Mouse (Mus musculus) spleen, embryonic (tissue): ENCODE measurements around the gene Wdr95.
"Not testable (repeated sequence)": the region's sequence is repeated elsewhere in the genome, so short reads cannot be mapped to it uniquely, and the experiment has no call there.

Experiments
- CTCF ChIA-PET: fragments of 350-600 bp; sonication (Branson Sonifier 250); formaldehyde crosslinking; loops from one replicate; lab custom pipeline; 2022; lab: Charles Lee

Gene Wdr95

GRCm38 (mm10) chr5:149514890-149515289 is 13.6 kb upstream of the Wdr95 start:
- CTCF ChIA-PET = interaction anchor here (0.8 kb wide), 1 partner anchor 1046 kb away, joined by 12 read pairs; no protein-coding TSS in a partner anchor

- CTCF ChIA-PET = no interaction called here
These were observed 11.4 kb upstream of the Wdr95 start for GRCm38 (mm10) chr5:149517116-149517515.

DNA sequence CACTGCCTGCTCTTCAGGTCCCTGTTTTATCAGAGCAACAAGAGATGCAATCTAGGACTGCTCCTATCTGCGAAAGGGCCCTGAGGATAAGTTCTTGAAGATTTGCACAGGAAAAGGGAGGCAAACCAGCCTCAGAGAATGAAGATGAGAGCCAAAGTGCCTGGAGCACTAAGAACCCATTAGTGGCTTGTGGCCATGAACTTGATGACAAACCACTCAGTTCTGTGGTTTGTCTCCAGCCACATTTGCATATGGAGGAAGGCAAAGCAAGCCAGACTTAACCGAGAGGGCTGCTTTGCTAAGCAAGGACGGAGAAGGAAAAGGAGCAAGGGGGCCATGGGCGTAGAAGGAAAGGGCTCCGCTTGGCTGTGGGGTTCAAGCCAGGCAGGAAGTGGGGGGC is 7.7 kb upstream of the Wdr95 start:
- CTCF ChIA-PET = interaction anchor here (0.7 kb wide), 1 partner anchor 79 kb away, joined by 3 read pairs; no protein-coding TSS in a partner anchor

DNA sequence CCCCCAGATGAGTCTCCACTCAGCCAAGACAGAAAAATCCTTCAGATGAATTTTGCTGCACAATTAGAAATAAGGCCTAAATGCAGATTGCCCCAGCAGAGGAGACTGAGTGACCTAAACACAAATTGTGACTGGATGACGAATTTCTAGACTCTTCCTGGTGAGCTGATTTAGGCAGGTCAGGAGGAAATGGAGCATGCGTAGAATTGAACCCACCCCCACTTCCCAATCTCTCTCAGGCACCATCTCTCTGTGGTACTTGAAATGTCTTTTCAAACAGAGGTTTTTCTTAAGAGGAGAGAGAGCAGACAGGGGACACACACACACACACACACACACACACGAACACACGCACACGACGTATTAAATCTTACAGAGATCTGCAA is 4.6 kb upstream of the Wdr95 start:
- CTCF ChIA-PET = no interaction called here

- CTCF ChIA-PET = interaction anchor here (1.3 kb wide), 1 partner anchor 69 kb away, joined by 3 read pairs; no protein-coding TSS in a partner anchor
These were observed 4.1 kb upstream of the Wdr95 start for GRCm38 (mm10) chr5:149524242-149524858.

DNA sequence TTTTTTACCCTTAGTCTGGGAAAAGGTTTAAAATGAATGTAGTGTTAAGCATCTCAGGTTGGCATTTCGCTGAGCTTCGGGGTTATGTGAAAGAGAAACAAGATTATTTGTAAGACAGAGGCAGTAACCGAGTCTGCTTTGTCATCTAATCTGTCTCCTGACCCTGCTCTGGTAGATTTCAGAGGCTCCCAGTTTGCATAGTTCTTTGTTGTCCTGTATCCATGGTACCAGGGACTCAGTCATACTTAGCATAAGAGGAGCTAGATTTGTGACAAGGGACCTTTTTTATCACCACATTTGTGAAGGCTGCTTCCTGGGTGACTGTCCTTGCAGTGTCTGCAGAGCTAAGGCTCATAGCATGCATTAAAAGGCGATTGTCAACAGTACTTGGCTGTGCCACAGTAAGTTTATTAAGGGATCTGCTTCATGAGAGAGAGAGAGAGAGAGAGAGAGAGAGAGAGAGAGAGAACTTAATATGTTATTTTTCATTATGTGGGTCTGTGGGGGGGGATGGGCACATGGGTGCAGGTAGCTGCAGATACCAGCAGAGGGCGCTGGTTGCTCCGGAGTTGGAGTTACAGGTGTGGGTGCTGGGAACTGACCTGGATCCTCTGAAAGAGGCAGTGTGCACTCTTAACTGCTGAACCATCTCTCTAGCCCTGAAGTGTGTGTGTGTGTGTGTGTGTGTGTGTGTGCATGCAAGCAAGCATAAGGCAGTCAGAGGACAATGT is 3.3 kb upstream of the Wdr95 start:
- CTCF ChIA-PET = interaction anchor here (1.3 kb wide), 1 partner anchor 70 kb away, joined by 3 read pairs; no protein-coding TSS in a partner anchor

DNA sequence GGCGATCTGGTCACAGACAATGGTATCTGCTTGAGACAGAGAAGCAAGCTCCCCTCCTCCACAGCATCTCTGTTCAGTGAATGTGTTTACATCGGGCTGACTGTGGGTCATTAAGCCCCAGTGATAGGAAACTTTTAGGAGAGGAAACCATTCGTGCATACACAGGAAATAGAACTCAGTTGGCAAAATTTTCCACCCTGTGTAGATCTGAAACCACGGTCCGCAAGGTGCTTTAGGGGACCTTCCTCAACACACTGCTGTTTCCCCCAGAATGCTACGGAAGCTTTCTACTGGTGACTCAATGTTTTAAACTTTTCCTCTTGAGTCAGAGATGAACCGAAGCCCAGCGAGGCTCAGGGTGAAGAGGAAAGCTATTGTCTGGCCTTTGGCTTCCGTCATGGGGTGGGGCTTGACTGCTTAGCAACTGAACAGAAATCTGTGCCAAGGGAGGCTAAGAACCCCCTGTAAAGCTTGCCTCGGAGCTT is 2.0 kb upstream of the Wdr95 start:
- CTCF ChIA-PET = no interaction called here

DNA sequence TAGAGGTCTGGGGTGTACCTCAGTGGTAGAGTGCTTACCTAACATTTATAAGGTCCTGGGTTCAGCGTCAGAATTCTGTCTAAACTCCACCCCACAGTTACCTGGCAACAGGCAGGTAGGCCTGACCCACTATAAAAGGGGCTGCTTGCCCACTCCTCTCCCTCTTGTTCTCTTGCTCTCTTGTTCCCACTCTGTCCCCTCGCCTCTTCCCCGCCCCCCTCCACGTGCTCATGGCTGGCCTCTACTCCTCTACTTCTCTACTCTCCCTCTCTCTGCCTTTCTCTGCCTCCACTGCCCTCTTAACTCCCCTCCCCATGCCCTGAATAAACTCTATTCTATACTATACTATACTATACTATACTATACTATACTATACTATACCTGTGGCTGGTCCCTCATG is 1.2 kb upstream of the Wdr95 start:
- CTCF ChIA-PET = not testable (repeated sequence)

DNA sequence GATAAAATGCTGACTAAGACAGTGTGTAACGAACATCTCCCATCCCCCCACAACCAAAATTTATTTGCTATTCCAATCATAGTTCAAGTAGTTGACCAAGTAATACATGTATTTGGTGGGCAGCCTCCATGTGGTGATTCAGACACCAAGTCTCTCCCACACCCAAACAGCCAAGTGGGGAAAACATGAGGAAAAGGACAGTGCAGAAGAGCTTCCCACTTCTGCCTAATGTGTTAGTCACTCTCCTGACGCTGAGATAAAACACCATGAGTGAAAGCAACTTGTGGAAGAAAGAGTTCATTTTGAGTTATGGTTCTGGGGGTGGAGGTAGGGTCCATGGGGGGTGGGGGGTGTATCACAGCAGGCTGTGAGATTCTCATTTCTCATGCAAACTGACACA is 5.4 kb downstream of the Wdr95 start:
- CTCF ChIA-PET = no interaction called here

DNA sequence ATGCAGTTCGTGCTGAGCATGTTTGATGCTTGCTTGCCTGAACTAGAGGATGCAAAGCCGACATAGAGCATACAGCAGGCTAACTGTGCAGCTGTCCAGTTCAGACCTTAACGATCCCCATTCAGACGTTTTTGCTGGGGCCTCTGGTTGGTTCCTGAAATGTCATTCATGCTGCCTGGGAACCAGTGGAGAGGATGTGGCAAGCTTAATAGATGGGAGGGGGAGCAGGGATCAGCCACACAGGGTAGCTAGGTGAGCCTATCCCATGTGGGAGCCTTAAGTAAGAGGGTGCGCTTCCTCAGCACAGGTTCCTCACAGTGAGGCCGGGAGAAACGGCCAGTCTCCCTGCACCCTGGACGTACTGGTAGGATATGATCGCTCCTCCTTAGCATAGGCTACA is 7.5 kb downstream of the Wdr95 start:
- CTCF ChIA-PET = no interaction called here

- CTCF ChIA-PET = no interaction called here
These were observed 9.5 kb downstream of the Wdr95 start for GRCm38 (mm10) chr5:149537796-149538511.

DNA sequence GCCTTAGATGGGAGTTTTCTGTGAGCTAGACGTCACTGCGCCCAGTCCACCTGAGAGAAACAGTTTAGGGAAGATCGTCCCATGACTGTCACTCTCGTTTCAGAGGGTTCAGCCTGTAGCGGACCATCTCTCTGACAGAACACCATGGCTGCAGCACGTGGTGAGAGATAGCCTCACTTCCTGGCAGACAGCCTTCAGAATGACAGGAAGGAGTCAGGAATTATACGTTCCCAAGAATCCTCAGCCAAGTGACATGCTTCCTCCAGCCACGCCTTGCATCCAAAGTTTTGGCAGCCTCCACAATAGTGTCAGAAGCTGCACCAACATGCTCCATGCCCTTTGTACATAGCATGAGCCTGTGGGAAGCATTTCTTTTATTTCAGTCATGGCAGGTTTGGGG is 10.1 kb downstream of the Wdr95 start:
- CTCF ChIA-PET = no interaction called here

- CTCF ChIA-PET = no interaction called here
These were observed 10.6 kb downstream of the Wdr95 start for GRCm38 (mm10) chr5:149539051-149539450.

- CTCF ChIA-PET = no interaction called here
These were observed 22.7 kb downstream of the Wdr95 start for GRCm38 (mm10) chr5:149551179-149551578.

GRCm38 (mm10) chr5:149552742-149553141 is 24.3 kb downstream of the Wdr95 start:
- CTCF ChIA-PET = no interaction called here

GRCm38 (mm10) chr5:149553373-149553772 is 24.9 kb downstream of the Wdr95 start:
- CTCF ChIA-PET = no interaction called here

DNA sequence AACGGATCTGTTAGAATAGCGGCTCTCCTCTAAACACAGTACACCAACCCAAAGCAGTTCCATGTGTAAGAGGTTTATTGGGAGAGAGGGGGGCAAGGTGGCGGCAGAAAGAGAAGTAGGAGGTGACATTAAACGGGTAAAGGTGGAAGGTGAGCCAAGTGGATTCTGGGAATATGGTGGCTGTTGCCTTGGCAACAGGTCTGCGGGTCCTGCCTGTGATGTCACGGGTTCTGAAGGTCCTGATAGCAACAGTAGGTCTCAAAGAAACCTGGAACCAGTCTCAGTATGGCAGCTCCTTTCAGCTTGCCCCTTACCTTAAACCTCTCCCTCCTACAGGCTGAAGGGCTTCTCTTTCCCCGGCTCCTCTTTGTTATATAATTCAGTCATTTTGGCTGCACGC is 25.9 kb downstream of the Wdr95 start:
- CTCF ChIA-PET = no interaction called here

DNA sequence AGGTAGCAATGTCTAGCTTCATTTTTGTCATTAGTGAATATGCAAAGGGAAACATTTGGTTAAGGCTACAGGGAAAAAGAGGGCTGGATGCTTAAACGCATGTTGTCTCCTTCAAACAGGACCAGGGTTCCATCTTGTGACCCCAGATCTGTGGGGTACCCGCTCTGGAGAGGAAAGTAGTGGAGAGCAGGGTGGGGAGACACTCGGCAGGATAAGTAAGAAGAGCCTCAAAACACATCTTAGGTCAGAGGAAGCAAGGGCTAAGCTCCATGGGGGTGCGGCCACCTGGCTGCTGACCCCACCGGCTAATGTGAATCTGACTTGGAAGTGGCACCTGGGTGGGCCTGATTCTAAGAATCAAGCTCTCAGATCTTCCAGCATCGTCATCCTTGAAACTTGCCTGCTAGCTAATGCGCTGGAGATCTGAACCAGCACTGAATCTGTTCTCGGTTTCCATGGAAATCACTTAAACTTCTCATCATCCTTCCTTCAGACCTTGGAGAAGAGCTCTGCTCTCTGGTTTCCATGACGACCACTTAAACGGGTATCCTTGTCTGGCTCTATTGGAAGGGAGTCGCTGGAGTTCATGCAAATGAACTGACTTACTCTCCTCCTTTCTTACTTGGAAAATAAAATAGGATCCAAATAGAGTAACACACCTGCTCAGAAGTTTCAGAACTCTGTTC is 32.6 kb downstream of the Wdr95 start:
- CTCF ChIA-PET = no interaction called here

DNA sequence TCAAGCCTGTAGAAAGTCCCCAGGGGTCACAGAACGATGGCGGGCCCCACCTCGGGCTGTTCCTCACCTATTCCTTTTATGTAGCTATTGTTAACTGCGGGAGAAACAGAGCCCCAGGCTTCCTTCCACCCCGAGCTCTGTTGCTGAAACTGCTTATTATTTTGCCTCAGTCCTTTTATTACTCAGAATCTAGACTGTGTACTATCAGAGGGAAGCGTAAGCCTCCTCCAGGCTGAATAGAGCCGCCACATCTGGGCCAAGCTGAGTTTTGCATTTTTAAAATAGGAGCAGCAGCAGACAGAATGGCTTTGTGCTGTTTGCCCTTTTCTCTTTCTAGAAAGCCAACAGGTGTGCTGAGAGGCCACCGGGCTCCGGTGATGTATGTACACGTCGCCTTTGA is 37.5 kb downstream of the Wdr95 start:
- CTCF ChIA-PET = no interaction called here

DNA sequence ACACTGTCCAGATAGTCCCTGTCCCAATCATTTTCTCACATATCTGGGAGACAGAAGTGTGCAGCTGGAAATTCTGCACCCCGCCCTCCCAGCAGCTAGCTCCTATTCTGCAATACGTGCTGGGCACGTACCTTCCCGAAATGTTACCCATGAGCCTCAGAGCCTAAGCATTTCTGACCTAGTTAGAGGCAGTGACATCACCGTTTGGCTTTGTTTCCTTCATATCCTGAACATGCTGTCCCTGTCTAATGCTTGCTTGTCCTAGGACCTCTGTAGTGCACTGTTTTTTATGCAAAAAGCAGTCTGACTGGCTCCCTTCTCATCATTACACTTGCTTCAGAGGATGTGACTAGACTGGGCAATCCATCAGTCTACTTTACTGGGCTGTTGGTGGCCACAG is 38.5 kb downstream of the Wdr95 start:
- CTCF ChIA-PET = no interaction called here

DNA sequence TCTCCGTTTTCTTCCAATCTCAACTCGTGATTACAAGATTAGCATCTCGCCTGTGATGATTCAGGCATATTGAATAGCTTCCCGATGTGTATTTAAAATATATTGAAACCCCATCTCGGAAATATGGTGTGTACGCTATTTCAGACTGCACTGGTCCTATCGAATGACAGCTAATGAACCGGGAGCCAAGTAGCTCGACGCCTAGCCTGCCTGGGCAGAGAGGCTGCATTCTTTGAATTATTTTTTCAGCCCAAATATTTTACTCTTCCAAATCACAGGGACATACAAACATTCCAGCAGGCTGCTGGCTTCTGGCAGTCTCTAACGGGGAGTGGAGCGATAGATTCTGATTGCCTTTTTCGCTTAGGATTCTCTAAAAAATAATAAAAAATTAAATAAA is 40.5 kb downstream of the Wdr95 start:
- CTCF ChIA-PET = no interaction called here

DNA sequence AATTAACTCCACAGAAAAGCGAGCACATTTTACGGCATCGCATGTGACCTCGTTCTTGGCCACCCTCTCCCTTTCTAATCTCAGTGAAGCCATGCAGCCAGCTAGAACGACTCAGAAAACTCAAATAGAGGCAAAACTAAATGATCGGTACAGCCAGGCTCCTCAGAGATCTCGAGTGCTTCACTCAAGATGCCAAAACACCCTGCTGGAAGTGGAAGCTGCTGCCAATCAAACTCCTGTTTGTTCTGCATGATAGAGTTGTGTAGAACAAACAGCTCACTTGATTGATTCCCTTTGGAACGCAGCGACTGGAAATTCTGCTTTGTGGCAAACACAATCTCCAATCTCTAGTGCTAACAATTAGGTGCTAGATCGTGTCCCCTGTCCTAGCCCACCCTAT is 48.5 kb downstream of the Wdr95 start:
- CTCF ChIA-PET = no interaction called here
